Mouse (Mus musculus) layer of hippocampus, postnatal 14 days (tissue): ENCODE results near the gene S1pr4. TPM values are rescaled to one million over a fixed set of nuclear protein-coding genes. Genes with fewer than 3 reads are reported as not detected.

Experiments
- DNase-seq, 2 experiments: peaks; one replicate each; pipeline ENCODE4 v3.0.0; 2021 to 2022; ENCODE audit warnings: low spot score in 2 of 2, mixed read lengths in 1 of 2
- long read RNA-seq, 2 experiments: library from polyadenylated mRNA; stranded (forward); transcript quantifications; one replicate each; pipeline ENCODE4 v2.0.0; 2021
- total RNA-seq, 2 experiments: library from RNA; stranded (reverse); gene quantifications; 2 replicates each; pipeline ENCODE4 v1.2.3; 2021

Gene S1pr4
- total RNA-seq, result under 1 TPM; 0.39 to 0.57 TPM
- long read RNA-seq, experiment 1, partial matches to known transcripts, result 0 of 1 reads
- long read RNA-seq, experiment 1, other reads (novel, unspliced or antisense), result 0 of 1 reads
- long read RNA-seq, experiment 2, result 0 reads

- DNase-seq, result no peak
These were observed at the start of gene S1pr4 for GRCm38 (mm10) chr10:81500032-81500431. S1pr4 (minus strand) TSS chr10:81500132.

GRCm38 (mm10) chr10:81548944-81549343, 49.0 kb upstream of the S1pr4 start:
- no peak for DNase-seq

- DNase-seq, result no peak
These were observed 47.0 kb upstream of the S1pr4 start for GRCm38 (mm10) chr10:81546788-81547571.

GRCm38 (mm10) chr10:81546332-81546731, 46.4 kb upstream of the S1pr4 start:
- DNase-seq, result no peak

- peak; percentile 99 to 100 for DNase-seq
These were observed 45.3 kb upstream of the S1pr4 start, which contains the start of gene Gna11 for GRCm38 (mm10) chr10:81545161-81545747. Gna11 (minus strand) TSS chr10:81545190.

- DNase-seq, result no peak
These were observed 44.6 kb upstream of the S1pr4 start for GRCm38 (mm10) chr10:81544296-81545160.

- no peak for DNase-seq
These were observed 43.7 kb upstream of the S1pr4 start for GRCm38 (mm10) chr10:81543633-81544032.

- no peak for DNase-seq
These were observed 43.0 kb upstream of the S1pr4 start for GRCm38 (mm10) chr10:81542727-81543460.

- no peak for DNase-seq
These were observed 41.9 kb upstream of the S1pr4 start for GRCm38 (mm10) chr10:81541803-81542202.

GRCm38 (mm10) chr10:81541363-81541762, 41.4 kb upstream of the S1pr4 start:
- no peak for DNase-seq

GRCm38 (mm10) chr10:81538321-81539048, 38.6 kb upstream of the S1pr4 start:
- no peak for DNase-seq

GRCm38 (mm10) chr10:81537429-81537828, 37.5 kb upstream of the S1pr4 start:
- DNase-seq, result no peak

- no peak for DNase-seq
These were observed 36.8 kb upstream of the S1pr4 start for GRCm38 (mm10) chr10:81536734-81537133.

- DNase-seq, result no peak
These were observed 34.9 kb upstream of the S1pr4 start for GRCm38 (mm10) chr10:81534826-81535225.

- peak; percentile 60 to 63 for DNase-seq
These were observed 26.8 kb upstream of the S1pr4 start for GRCm38 (mm10) chr10:81526779-81527178.

GRCm38 (mm10) chr10:81525017-81525694, 25.2 kb upstream of the S1pr4 start:
- no peak for DNase-seq

- DNase-seq, result no peak
These were observed 24.2 kb upstream of the S1pr4 start, which contains the start of gene Gna15 for GRCm38 (mm10) chr10:81524051-81524605. Gna15 (minus strand) TSS chr10:81524225.

- no peak for DNase-seq
These were observed 23.6 kb upstream of the S1pr4 start for GRCm38 (mm10) chr10:81523570-81523969.

- no peak for DNase-seq
These were observed 23.2 kb upstream of the S1pr4 start for GRCm38 (mm10) chr10:81523142-81523541.
